Mouse (Mus musculus) liver, embryonic 13.5 days (tissue): ENCODE results near the gene Gm17660. TPM values are rescaled to one million over a fixed set of nuclear protein-coding genes. Genes with fewer than 3 reads are reported as not detected.

Experiments used
- microRNA-seq: library from miRNA; unstranded; fragments of <30 nt; microRNA quantifications from one replicate; pipeline ENCODE4, GENCODE M21; 2016
- polyA plus RNA-seq: library from polyadenylated mRNA; unstranded; fragments of >200 nt; fragmentation: Nextera tagmentation; extraction: Ambion mirVana; gene quantifications from 2 replicates; pipeline ENCODE4 v1.2.1, GENCODE M21; 2015

Gene Gm17660
- polyA plus RNA-seq, 1 experiment from 2014 or later, result not detected

Small RNA genes within 50 kb of the gene (microRNA-seq; reads per million reads assigned to microRNA genes)
- 7.3 reads per million, percentile 18 among the genes with 10 or more reads in this experiment for gene Mir5619

Other genes starting within 250 kb of the Gm17660 start
- gene Klhl8, start 166.3 kb downstream of the Gm17660 start, polyA plus RNA-seq, result 1.4 and 1.7 TPM in 2 replicates
- 1.3 and 1.9 TPM in 2 replicates for gene Hsd17b13, start 100.2 kb downstream of the Gm17660 start, polyA plus RNA-seq
- 2.1 and 2.6 TPM in 2 replicates for gene Hsd17b11, start 55.7 kb downstream of the Gm17660 start, polyA plus RNA-seq
- gene Nudt9, start 31.3 kb downstream of the Gm17660 start, polyA plus RNA-seq, result 84.0 and 89.0 TPM in 2 replicates
- 2.0 TPM in 2 replicates for gene Sparcl1, start 36.1 kb upstream of the Gm17660 start, polyA plus RNA-seq
- gene Dspp, start 93.1 kb upstream of the Gm17660 start, polyA plus RNA-seq, result not detected in 2 replicates
- gene Dmp1, start 125.0 kb upstream of the Gm17660 start, polyA plus RNA-seq, result not detected in 2 replicates
- gene Ibsp, start 221.6 kb upstream of the Gm17660 start, polyA plus RNA-seq, result not detected in 2 replicates
- not detected in 2 replicates for gene Mepe, start 247.7 kb upstream of the Gm17660 start, polyA plus RNA-seq